Mouse (Mus musculus) E14TG2a.4 (cell line): ENCODE data around the gene Aars.
"Not testable (repeated sequence)": the region's sequence is repeated elsewhere in the genome, so short reads cannot be mapped to it uniquely, and the experiment has no call there.

Experiments
- H3K27me3 ChIP-seq: 2 replicates; pipeline ENCODE4 v1.6.1; 2014; ENCODE audit warnings: low read length, control low read depth; ENCODE audit not compliant: insufficient read depth
- H3K36me3 ChIP-seq: 2 replicates; pipeline ENCODE4 v1.6.1; 2014; ENCODE audit warnings: low read length, control low read depth; ENCODE audit not compliant: insufficient read depth
- H3K4me1 ChIP-seq: replicated peaks from 2 replicates; pipeline ENCODE4 v1.6.1; 2014; ENCODE audit warnings: low read depth, low read length, control low read depth
- H3K4me3 ChIP-seq: replicated peaks from 2 replicates; pipeline ENCODE4 v1.5.1; 2014; ENCODE audit warnings: mild to moderate bottlenecking, low read length
- H3K9me3 ChIP-seq: 2 replicates; pipeline ENCODE4 v1.6.1; 2014; ENCODE audit warnings: low read length, control low read depth
- CTCF ChIP-seq: conservative IDR thresholded peaks from 2 replicates; pipeline ENCODE4 v1.5.1; 2014; ENCODE audit warnings: low read length
- NANOG ChIP-seq: IDR thresholded peaks from 2 replicates; pipeline ENCODE4 v1.6.1; 2014; ENCODE audit warnings: borderline replicate concordance, low read length, mixed read lengths
- POU5F1 ChIP-seq: IDR thresholded peaks from 2 replicates; pipeline ENCODE4 v1.6.1; 2014; ENCODE audit warnings: low read length, borderline replicate concordance

The Aars gene

GRCm38 (mm10) chr8:111079861-111080271 is 46.9 kb downstream of the Aars start:
- Histone ChIP-seq H3K4me3 (no peak overlapping the region), H3K36me3 (no peaks in the 10 kb centered on the region), H3K9me3 (no peaks in the 10 kb centered on the region), H3K4me1 (peaks cover 14% of the 10 kb centered on the region), H3K27me3 (peaks cover 6% of the 10 kb centered on the region; the same call in 1 of the 2 replicates)
- TF ChIP-seq NANOG (no peak), POU5F1 (no peak), CTCF (no peak)

GRCm38 (mm10) chr8:111081580-111082258 is 48.8 kb downstream of the Aars start:
- Histone ChIP-seq H3K27me3 (peaks cover 6% of the 10 kb centered on the region; the same call in 1 of the 2 replicates), H3K4me3 (no peak overlapping the region), H3K4me1 (peaks cover 14% of the 10 kb centered on the region), H3K9me3 (no peaks in the 10 kb centered on the region), H3K36me3 (no peaks in the 10 kb centered on the region)
- TF ChIP-seq CTCF (no peak), NANOG (no peak), POU5F1 (no peak)

- H3K4me1 ChIP-seq = peaks cover 14% of the 10 kb centered on the region
- H3K4me3 ChIP-seq, H3K27me3 ChIP-seq, H3K36me3 ChIP-seq, H3K9me3 ChIP-seq: not testable (repeated sequence)
Observed at GRCm38 (mm10) chr8:111083936-111084335, 51.0 kb downstream of the Aars start.

- Histone ChIP-seq H3K9me3 (peaks cover 8% of the 10 kb centered on the region; the same call in 1 of the 2 replicates), H3K27me3 (no peaks in the 10 kb centered on the region), H3K36me3 (no peaks in the 10 kb centered on the region), H3K4me1 (peaks cover 4% of the 10 kb centered on the region), H3K4me3 (no peak overlapping the region)
- no peak for TF ChIP-seq POU5F1
- TF ChIP-seq NANOG = no peak
- peak; percentile 77 for TF ChIP-seq CTCF
Observed at GRCm38 (mm10) chr8:111090126-111090525, 57.2 kb downstream of the Aars start.

GRCm38 (mm10) chr8:111091706-111092105 is 58.8 kb downstream of the Aars start:
- peaks cover 8% of the 10 kb centered on the region; the same call in 1 of the 2 replicates for H3K9me3 ChIP-seq
- no peaks in the 10 kb centered on the region for H3K36me3 ChIP-seq
- H3K27me3 ChIP-seq = no peaks in the 10 kb centered on the region
- no peak overlapping the region for H3K4me3 ChIP-seq
- TF ChIP-seq POU5F1 = no peak
- no peak for TF ChIP-seq CTCF
- no peak for TF ChIP-seq NANOG
- H3K4me1 ChIP-seq = peaks cover 16% of the 10 kb centered on the region

- not testable (repeated sequence) for H3K9me3 ChIP-seq, H3K36me3 ChIP-seq, H3K27me3 ChIP-seq, H3K4me3 ChIP-seq
- peaks cover 16% of the 10 kb centered on the region for H3K4me1 ChIP-seq
Observed at GRCm38 (mm10) chr8:111092326-111092725, 59.4 kb downstream of the Aars start, which contains the start of gene Clec18a. Gene Clec18a, minus strand, starts transcription at chr8:111092426.

GRCm38 (mm10) chr8:111093865-111094718 is 61.1 kb downstream of the Aars start, which contains the start of gene Pdpr:
Gene Pdpr, plus strand, starts transcription at chr8:111094630.
- TF ChIP-seq POU5F1 (no peak), NANOG (no peak), CTCF (no peak)
- Histone ChIP-seq H3K27me3 (no peaks in the 10 kb centered on the region), H3K36me3 (no peaks in the 10 kb centered on the region), H3K4me3 (peak within 1 kb of the TSS; percentile 89), H3K9me3 (peaks cover 8% of the 10 kb centered on the region; the same call in 1 of the 2 replicates), H3K4me1 (peaks cover 16% of the 10 kb centered on the region)

- Histone ChIP-seq H3K4me3 (peak overlapping the region; percentile 89), H3K4me1 (peaks cover 16% of the 10 kb centered on the region)
- H3K27me3 ChIP-seq, H3K9me3 ChIP-seq, H3K36me3 ChIP-seq: not testable (repeated sequence)
Observed at GRCm38 (mm10) chr8:111094719-111095302, 61.9 kb downstream of the Aars start.
